Mouse (Mus musculus): ENCODE measurements at regions not wholly inside any gene's neighbourhood (a gene's known extent, or its start where the extent isn't known, plus 50 kb on each side); places are given as distances from the start of the nearest gene placed in this dataset.

GRCm38 (mm10) chr4:54332261-54332660, 506.4 kb downstream of the Tmem38b start:
- Histone ChIP-seq H3K27me3 (replicated peaks; ENCODE audit: control insufficient read depth, insufficient read depth, low read length) (no peaks in the 10 kb centered on the region; the same call in 1 of the 2 replicates), H3K4me1 (ENCODE audit: control insufficient read depth, insufficient read depth, low read length) (no peaks in the 10 kb centered on the region), H3K36me3 (ENCODE audit: control insufficient read depth, insufficient read depth, low read length) (no peaks in the 10 kb centered on the region), H3K27ac (ENCODE audit: insufficient read depth, low read depth, low read length) (no peak overlapping the region), H3K4me3 (ENCODE audit: insufficient read depth, low read depth, low read length) (no peak overlapping the region)
- 89% methylated on average over 7 of the region's 7 CpGs for WGBS
- DNase-seq = no peak
- TF ChIP-seq CTCF (conservative IDR thresholded peaks at IDR 0.05; ENCODE audit: insufficient read depth, insufficient read length, low read depth, low read length) (no peak), POLR2A (IDR thresholded peaks at IDR 0.05; ENCODE audit: low read depth, low read length) (no peak)

GRCm38 (mm10) chr4:54338556-54338955, 512.7 kb downstream of the Tmem38b start:
- Histone ChIP-seq H3K4me3 (ENCODE audit: insufficient read depth, low read depth, low read length) (no peak overlapping the region), H3K27me3 (replicated peaks; ENCODE audit: control insufficient read depth, insufficient read depth, low read length) (no peaks in the 10 kb centered on the region), H3K36me3 (ENCODE audit: control insufficient read depth, insufficient read depth, low read length) (no peaks in the 10 kb centered on the region), H3K27ac (ENCODE audit: insufficient read depth, low read depth, low read length) (no peak overlapping the region), H3K4me1 (ENCODE audit: control insufficient read depth, insufficient read depth, low read length) (no peaks in the 10 kb centered on the region)
- DNase-seq = peak; percentile 30
- TF ChIP-seq CTCF (conservative IDR thresholded peaks at IDR 0.05; ENCODE audit: insufficient read depth, insufficient read length, low read depth, low read length) = no peak
- WGBS = 21% methylated on average over 1 of the region's 1 CpGs

GRCm38 (mm10) chr4:54340106-54340505, 514.3 kb downstream of the Tmem38b start:
- H3K27me3 ChIP-seq (replicated peaks; ENCODE audit: control insufficient read depth, insufficient read depth, low read length) = no peaks in the 10 kb centered on the region
- no peak for DNase-seq
- WGBS = 88% methylated on average over 1 of the region's 1 CpGs
- no peak overlapping the region for H3K27ac ChIP-seq (ENCODE audit: insufficient read depth, low read depth, low read length)
- no peaks in the 10 kb centered on the region for H3K36me3 ChIP-seq (ENCODE audit: control insufficient read depth, insufficient read depth, low read length)
- no peaks in the 10 kb centered on the region for H3K4me1 ChIP-seq (ENCODE audit: control insufficient read depth, insufficient read depth, low read length)
- no peak overlapping the region for H3K4me3 ChIP-seq (ENCODE audit: insufficient read depth, low read depth, low read length)
- no peak for TF ChIP-seq POLR2A (IDR thresholded peaks at IDR 0.05; ENCODE audit: low read depth, low read length)
- TF ChIP-seq CTCF (conservative IDR thresholded peaks at IDR 0.05; ENCODE audit: insufficient read depth, insufficient read length, low read depth, low read length) = no peak

- WGBS = 74% methylated on average over 8 of the region's 8 CpGs
- Histone ChIP-seq H3K4me3 (ENCODE audit: insufficient read depth, low read depth, low read length) (no peak overlapping the region), H3K27me3 (replicated peaks; ENCODE audit: control insufficient read depth, insufficient read depth, low read length) (no peaks in the 10 kb centered on the region), H3K36me3 (ENCODE audit: control insufficient read depth, insufficient read depth, low read length) (no peaks in the 10 kb centered on the region), H3K27ac (ENCODE audit: insufficient read depth, low read depth, low read length) (no peak overlapping the region), H3K4me1 (ENCODE audit: control insufficient read depth, insufficient read depth, low read length) (no peaks in the 10 kb centered on the region)
- TF ChIP-seq POLR2A (IDR thresholded peaks at IDR 0.05; ENCODE audit: low read depth, low read length) (no peak), CTCF (conservative IDR thresholded peaks at IDR 0.05; ENCODE audit: insufficient read depth, insufficient read length, low read depth, low read length) (no peak)
- DNase-seq = no peak
Measured at GRCm38 (mm10) chr4:54353657-54354390, 528.0 kb downstream of the Tmem38b start.

GRCm38 (mm10) chr4:54354391-54354726, 528.5 kb downstream of the Tmem38b start:
- H3K27me3 ChIP-seq (replicated peaks; ENCODE audit: control insufficient read depth, insufficient read depth, low read length) = no peaks in the 10 kb centered on the region
- no peaks in the 10 kb centered on the region for H3K4me1 ChIP-seq (ENCODE audit: control insufficient read depth, insufficient read depth, low read length)
- no peak overlapping the region for H3K4me3 ChIP-seq (ENCODE audit: insufficient read depth, low read depth, low read length)
- H3K36me3 ChIP-seq (ENCODE audit: control insufficient read depth, insufficient read depth, low read length) = no peaks in the 10 kb centered on the region
- 49% methylated on average over 4 of the region's 4 CpGs for WGBS
- no peak for TF ChIP-seq POLR2A (IDR thresholded peaks at IDR 0.05; ENCODE audit: low read depth, low read length)
- no peak for TF ChIP-seq CTCF (conservative IDR thresholded peaks at IDR 0.05; ENCODE audit: insufficient read depth, insufficient read length, low read depth, low read length)
- no peak overlapping the region for H3K27ac ChIP-seq (ENCODE audit: insufficient read depth, low read depth, low read length)
- DNase-seq = no peak

GRCm38 (mm10) chr4:54355381-54356040, 529.7 kb downstream of the Tmem38b start:
- Histone ChIP-seq H3K27ac (ENCODE audit: insufficient read depth, low read depth, low read length) (no peak overlapping the region), H3K4me3 (ENCODE audit: insufficient read depth, low read depth, low read length) (no peak overlapping the region), H3K4me1 (ENCODE audit: control insufficient read depth, insufficient read depth, low read length) (no peaks in the 10 kb centered on the region), H3K27me3 (replicated peaks; ENCODE audit: control insufficient read depth, insufficient read depth, low read length) (no peaks in the 10 kb centered on the region), H3K36me3 (ENCODE audit: control insufficient read depth, insufficient read depth, low read length) (no peaks in the 10 kb centered on the region)
- WGBS = 47% methylated on average over 7 of the region's 7 CpGs
- DNase-seq = no peak
- TF ChIP-seq POLR2A (IDR thresholded peaks at IDR 0.05; ENCODE audit: low read depth, low read length) = no peak
- TF ChIP-seq CTCF (conservative IDR thresholded peaks at IDR 0.05; ENCODE audit: insufficient read depth, insufficient read length, low read depth, low read length) = no peak

- DNase-seq = no peak
- Histone ChIP-seq H3K27ac (ENCODE audit: insufficient read depth, low read depth, low read length) (no peak overlapping the region), H3K27me3 (replicated peaks; ENCODE audit: control insufficient read depth, insufficient read depth, low read length) (no peaks in the 10 kb centered on the region), H3K4me3 (ENCODE audit: insufficient read depth, low read depth, low read length) (no peak overlapping the region), H3K36me3 (ENCODE audit: control insufficient read depth, insufficient read depth, low read length) (no peaks in the 10 kb centered on the region), H3K4me1 (ENCODE audit: control insufficient read depth, insufficient read depth, low read length) (no peaks in the 10 kb centered on the region)
- WGBS = 75% methylated on average over 2 of the region's 2 CpGs
- TF ChIP-seq CTCF (conservative IDR thresholded peaks at IDR 0.05; ENCODE audit: insufficient read depth, insufficient read length, low read depth, low read length) = no peak
Measured at GRCm38 (mm10) chr4:54356041-54356427, 530.2 kb downstream of the Tmem38b start.

Data from kidney, adult 2 months (tissue).